Mouse (Mus musculus): ENCODE results near the gene Cacna1c. TPM values are rescaled to one million over a fixed set of nuclear protein-coding genes. Genes with fewer than 3 reads are reported as not detected.
"Not testable (repeated sequence)": the region's sequence is repeated elsewhere in the genome, so short reads cannot be mapped to it uniquely, and the experiment has no call there.

Gene Cacna1c
- polyA plus RNA-seq, 1 experiment from 2014 or later = 0.64 TPM

DNA sequence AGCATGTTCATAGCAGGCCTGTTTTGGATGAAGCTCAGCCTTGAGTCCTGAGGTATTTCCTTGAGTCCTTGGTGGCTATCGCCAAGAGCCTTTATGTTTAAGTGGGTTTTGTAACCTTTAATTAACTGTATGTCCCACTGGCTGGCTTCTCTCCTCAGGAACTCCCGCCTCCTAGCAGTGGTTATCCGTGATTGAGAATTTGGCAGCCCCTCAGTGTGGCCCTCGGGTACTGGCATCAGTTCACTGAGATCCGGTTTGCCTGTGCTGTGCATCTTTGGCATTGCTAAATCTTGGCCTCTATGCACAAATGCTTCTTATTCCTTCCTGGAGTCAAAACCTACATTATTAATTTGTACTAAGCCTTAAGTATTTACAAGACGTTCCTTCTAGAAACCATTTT lies 587.3 kb downstream of the Cacna1c start:
- no peak for ATAC-seq
- 71% methylated on average over 6 of the region's 6 CpGs for WGBS (ENCODE audit: insufficient replicate concordance)
- Histone ChIP-seq H3K4me3 (no peak overlapping the region), H3K27ac (no peak overlapping the region), H3K9ac (no peak overlapping the region), H3K4me1 (no peaks in the 10 kb centered on the region), H3K36me3 (no peaks in the 10 kb centered on the region), H3K27me3 (replicated peaks) (0 out of 2 replicates have a peak, but pooled peaks cover 6% of the 10 kb centered on the region), H3K4me2 (no peak overlapping the region), H3K9me3 (replicated peaks) (no peaks in the 10 kb centered on the region)

DNA sequence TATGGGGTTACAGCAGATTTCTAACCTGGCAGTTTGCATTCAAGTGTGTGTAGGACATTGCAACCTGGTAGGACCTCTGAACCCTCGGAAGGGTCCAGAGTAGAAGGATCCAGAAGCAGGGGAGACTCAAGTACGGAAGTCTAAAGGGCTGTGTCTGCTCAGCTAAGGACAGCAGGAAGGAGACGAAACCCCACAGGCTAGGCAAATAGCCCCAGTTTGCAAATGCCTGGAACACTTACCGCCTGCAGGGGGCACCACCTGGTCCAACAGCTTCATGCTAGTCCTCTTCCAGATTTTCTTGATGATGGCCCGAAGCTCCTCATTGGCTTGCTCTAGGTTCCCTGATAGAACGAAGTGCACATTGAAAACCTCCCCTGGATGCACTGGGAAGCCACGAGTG lies 590.2 kb downstream of the Cacna1c start:
- no peaks in the 10 kb centered on the region for H3K9me3 ChIP-seq (replicated peaks)
- no peak for ATAC-seq
- no peak overlapping the region for H3K4me2 ChIP-seq
- H3K4me1 ChIP-seq = no peaks in the 10 kb centered on the region
- H3K9ac ChIP-seq = no peak overlapping the region
- H3K36me3 ChIP-seq = no peaks in the 10 kb centered on the region
- no peak overlapping the region for H3K27ac ChIP-seq
- 0 out of 2 replicates have a peak, but pooled peaks cover 13% of the 10 kb centered on the region for H3K27me3 ChIP-seq (replicated peaks)
- no peak overlapping the region for H3K4me3 ChIP-seq
- 52% methylated on average over 7 of the region's 7 CpGs for WGBS (ENCODE audit: insufficient replicate concordance)

DNA sequence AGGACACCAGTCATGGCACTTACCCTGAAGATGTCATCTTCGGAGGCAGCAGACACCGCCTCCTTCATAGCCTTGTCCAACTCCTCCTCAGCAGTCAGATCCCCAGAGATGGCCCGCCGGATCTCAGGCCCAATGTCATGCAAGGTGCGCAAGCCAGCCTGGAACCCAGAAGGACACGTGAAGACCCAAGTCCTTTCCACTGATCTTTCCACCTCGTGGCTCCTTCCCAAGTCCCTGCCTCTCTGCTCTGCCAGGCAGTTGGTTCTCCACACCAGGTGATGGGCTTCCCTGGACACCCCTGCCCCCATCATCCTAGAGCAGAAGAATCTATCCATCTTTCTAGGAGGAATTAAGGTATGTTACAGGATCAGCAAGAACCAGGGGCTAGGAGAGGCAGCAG lies 592.4 kb downstream of the Cacna1c start:
- H3K36me3 ChIP-seq = no peaks in the 10 kb centered on the region
- no peak overlapping the region for H3K4me3 ChIP-seq
- H3K9ac ChIP-seq = no peak overlapping the region
- H3K4me2 ChIP-seq = no peak overlapping the region
- 0 out of 2 replicates have a peak, but pooled peaks cover 13% of the 10 kb centered on the region for H3K27me3 ChIP-seq (replicated peaks)
- H3K27ac ChIP-seq = no peak overlapping the region
- 74% methylated on average over 7 of the region's 7 CpGs for WGBS (ENCODE audit: insufficient replicate concordance)
- H3K4me1 ChIP-seq = no peaks in the 10 kb centered on the region
- no peaks in the 10 kb centered on the region for H3K9me3 ChIP-seq (replicated peaks)
- no peak for ATAC-seq

DNA sequence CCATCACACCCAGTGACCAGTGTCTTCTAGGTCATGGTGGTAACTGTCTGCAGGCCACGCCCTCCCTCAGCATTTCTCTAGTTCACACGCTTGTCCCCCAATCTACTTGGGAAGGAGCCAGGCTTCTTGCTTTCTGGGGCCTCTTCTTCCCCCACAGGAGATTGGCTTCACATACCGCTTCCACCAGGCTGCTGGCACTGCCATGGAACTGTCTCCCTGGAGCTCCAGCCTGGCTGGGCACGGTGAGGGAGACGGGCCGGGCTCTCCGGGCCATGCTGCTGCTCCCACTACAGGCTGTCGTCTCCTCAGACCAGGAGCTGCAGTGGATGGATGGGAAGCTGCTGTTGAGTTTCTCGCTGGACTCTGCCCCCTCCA lies 600.5 kb downstream of the Cacna1c start:
- Histone ChIP-seq H3K4me2 (no peak overlapping the region), H3K9ac (no peak overlapping the region), H3K4me3 (no peak overlapping the region), H3K36me3 (no peaks in the 10 kb centered on the region), H3K9me3 (replicated peaks) (no peaks in the 10 kb centered on the region), H3K27me3 (replicated peaks) (peaks cover 52% of the 10 kb centered on the region), H3K27ac (no peak overlapping the region), H3K4me1 (peaks cover 13% of the 10 kb centered on the region)
- 61% methylated on average over 9 of the region's 9 CpGs for WGBS (ENCODE audit: insufficient replicate concordance)
- ATAC-seq = no peak

DNA sequence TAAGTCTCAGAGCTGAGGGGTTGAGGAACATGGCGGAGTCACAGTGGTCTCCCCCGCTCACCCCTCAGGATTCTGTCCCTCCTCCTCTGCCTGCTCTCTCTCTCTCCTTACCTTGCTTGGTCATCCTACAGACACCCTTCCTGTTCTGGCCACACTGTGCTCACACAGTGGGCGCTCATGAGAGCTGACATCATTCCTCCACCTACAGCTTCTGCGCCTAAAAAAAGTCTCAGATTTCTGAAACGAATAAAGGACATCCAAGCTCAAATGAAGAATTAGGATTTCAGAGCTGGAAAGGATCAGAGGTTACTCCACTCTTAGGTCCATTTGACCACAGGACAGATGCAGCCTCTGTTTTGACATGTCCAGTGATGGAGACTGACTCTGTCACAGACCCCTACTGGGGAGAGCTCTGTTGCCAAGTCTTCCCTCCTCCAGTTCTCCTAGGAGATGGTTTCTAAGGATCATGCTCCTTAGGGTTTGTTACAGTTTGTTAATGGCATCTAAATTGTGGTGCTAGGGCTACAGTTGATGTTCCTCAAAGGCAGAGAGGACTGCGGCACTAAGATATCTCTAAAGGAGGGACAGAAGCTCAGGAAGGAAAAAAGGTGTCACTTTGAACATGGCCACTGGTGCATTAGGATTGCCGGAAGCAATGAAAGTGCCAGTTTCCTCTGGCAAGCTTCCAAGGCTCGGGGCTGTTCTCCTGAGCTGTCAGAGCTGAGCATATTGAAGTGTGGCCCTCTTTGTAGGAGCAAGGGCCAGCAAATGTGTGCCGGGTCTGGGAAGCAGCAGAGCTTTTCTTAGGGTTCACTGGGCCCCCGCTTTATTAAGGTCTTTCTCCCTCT lies 601.2 kb downstream of the Cacna1c start:
- Histone ChIP-seq H3K4me1 (peaks cover 13% of the 10 kb centered on the region), H3K9ac (no peak overlapping the region), H3K27ac (no peak overlapping the region), H3K4me2 (no peak overlapping the region), H3K27me3 (replicated peaks) (peaks cover 55% of the 10 kb centered on the region), H3K9me3 (replicated peaks) (no peaks in the 10 kb centered on the region), H3K36me3 (no peaks in the 10 kb centered on the region), H3K4me3 (no peak overlapping the region)
- WGBS (ENCODE audit: insufficient replicate concordance) = 65% methylated on average over 10 of the region's 10 CpGs
- ATAC-seq = no peak

DNA sequence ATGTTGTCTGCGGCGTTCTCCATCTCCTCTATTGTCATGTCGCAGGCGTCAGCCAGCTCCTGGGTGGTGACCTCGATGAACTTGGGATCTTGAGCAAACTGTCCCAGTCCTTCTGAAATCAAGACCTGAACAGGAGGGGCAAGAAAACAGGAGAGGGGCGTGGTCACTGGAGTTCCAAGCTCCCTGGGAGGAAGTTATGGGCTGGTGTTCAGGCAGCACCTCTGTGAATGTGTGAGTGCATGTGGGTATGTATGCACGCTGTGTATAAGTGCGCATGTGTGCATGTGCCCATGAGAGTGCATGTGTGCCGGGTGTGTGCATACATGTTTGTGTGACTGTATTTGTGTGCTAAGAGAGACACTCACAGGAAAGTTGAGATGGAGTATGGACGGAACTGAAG lies 602.1 kb downstream of the Cacna1c start:
- Histone ChIP-seq H3K27ac (no peak overlapping the region), H3K27me3 (replicated peaks) (peaks cover 61% of the 10 kb centered on the region), H3K4me3 (peak overlapping the region; percentile 47), H3K4me1 (peaks cover 13% of the 10 kb centered on the region), H3K36me3 (no peaks in the 10 kb centered on the region), H3K4me2 (peak overlapping the region; percentile 74), H3K9me3 (replicated peaks) (no peaks in the 10 kb centered on the region), H3K9ac (no peak overlapping the region)
- ATAC-seq = 0 out of 2 replicates have a peak, but pooled peaks have one; percentile 24
- 34% methylated on average over 10 of the region's 10 CpGs for WGBS (ENCODE audit: insufficient replicate concordance)

DNA sequence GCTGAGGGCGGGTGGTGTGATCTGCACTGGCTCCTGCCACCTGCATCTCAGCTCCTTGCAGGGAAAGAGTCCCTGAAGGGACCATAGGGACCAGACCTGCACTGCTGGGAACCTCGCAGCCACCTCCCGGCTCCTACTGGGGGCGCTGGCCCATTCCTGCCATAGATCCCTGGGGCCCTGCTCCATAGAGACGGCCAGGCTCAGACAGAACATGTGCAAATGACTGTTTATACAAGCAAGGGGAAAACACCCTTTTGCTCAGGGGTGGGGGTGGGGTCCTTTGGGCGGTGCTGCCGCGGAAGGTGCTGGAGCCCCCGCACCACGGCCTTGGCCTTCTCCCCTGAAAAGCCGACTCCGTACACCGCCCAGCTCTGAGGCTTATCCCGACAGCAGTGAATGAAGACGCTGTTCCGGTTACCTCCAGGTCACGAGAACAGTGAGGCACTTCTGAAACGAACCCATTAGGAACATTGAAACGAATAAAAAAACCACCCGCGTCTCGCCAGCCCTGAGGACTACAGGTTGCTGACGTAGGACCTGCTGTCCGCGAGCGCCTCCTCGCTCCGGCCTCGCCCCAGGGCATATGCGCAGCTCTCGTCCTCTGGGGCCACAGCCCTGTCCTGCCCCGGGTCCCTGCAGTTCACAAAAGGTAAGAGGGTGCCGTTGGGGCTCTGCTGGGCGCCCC lies 602.7 kb downstream of the Cacna1c start:
- Histone ChIP-seq H3K4me3 (peak overlapping the region; percentile 47), H3K4me1 (peaks cover 13% of the 10 kb centered on the region), H3K27me3 (replicated peaks) (peaks cover 65% of the 10 kb centered on the region), H3K4me2 (peak overlapping the region; percentile 74), H3K9ac (peak overlapping the region; percentile 36; the same call in 1 of the 2 replicates), H3K27ac (no peak overlapping the region), H3K36me3 (no peaks in the 10 kb centered on the region), H3K9me3 (replicated peaks) (no peaks in the 10 kb centered on the region)
- whole genome bisulfite sequencing (ENCODE audit: insufficient replicate concordance) = 3% methylated on average over 34 of the region's 34 CpGs
- peak; percentile 54; the same call in 1 of the 2 replicates for ATAC-seq

DNA sequence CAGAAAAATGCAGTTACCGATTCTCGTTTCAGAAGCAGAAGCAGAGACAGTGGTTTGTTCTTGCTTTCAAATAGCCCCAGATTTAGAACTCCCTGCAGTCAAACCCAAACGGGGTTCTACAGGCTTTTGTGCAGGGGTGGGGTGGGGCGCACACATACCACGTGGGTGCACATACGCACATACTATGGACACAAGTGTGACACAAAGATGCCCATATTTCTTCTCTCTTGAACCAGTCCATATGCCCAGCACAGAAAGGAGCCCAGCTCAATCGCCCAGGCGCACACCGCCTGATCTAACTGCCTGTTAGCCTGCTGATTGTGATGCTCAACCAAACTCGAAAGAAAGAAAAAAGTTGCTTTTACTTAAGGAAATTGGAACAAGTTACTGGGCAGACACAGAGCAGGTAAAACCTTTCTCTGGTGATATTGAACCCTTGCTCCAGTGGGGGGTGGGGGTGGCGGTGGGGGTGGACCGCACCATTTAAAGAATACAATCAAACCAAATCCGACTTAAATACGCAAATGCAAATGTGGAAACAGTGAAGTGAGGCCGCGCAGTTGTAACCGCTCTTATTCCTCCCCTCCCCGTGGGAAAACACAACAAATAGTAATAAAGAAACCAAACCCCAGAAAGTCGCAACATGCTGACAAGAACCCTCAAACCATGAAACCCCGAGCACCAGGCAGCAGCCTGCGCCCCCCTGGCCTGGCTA lies 603.4 kb downstream of the Cacna1c start:
- Histone ChIP-seq H3K4me2 (peak overlapping the region; percentile 74), H3K27me3 (replicated peaks) (peaks cover 65% of the 10 kb centered on the region), H3K27ac (no peak overlapping the region), H3K4me3 (peak overlapping the region; percentile 47), H3K9ac (0 out of 2 replicates have a peak overlapping the region, but pooled peaks have one; percentile 36), H3K4me1 (peaks cover 13% of the 10 kb centered on the region), H3K9me3 (replicated peaks) (no peaks in the 10 kb centered on the region), H3K36me3 (no peaks in the 10 kb centered on the region)
- ATAC-seq = no peak
- 32% methylated on average over 21 of the region's 21 CpGs for WGBS (ENCODE audit: insufficient replicate concordance)

DNA sequence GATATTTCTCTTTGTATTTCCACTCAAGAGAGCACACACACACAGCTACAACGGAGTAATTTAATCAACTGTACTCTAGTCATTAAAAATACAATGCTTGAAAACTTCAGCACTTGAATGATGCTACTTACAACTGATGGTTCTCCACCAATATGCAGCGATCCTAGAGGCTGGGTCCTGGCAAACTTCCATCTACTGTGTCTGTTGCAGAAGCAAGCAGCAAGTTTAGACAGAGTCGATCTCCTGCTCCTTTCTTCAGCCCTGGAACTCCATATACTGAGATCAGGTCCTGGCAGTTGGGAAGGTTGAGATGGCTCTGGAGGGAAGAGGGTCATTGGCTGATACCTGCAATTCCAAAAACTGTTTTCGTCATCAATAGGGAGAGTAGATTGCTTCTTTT lies 617.5 kb downstream of the Cacna1c start:
- WGBS (ENCODE audit: insufficient replicate concordance) = 63% methylated on average over 4 of the region's 4 CpGs
- not testable (repeated sequence) for H3K9ac ChIP-seq; H3K36me3 ChIP-seq; H3K4me1 ChIP-seq; H3K27ac ChIP-seq; H3K4me3 ChIP-seq; H3K4me2 ChIP-seq; H3K27me3 ChIP-seq (replicated peaks); H3K9me3 ChIP-seq (replicated peaks); ATAC-seq

DNA sequence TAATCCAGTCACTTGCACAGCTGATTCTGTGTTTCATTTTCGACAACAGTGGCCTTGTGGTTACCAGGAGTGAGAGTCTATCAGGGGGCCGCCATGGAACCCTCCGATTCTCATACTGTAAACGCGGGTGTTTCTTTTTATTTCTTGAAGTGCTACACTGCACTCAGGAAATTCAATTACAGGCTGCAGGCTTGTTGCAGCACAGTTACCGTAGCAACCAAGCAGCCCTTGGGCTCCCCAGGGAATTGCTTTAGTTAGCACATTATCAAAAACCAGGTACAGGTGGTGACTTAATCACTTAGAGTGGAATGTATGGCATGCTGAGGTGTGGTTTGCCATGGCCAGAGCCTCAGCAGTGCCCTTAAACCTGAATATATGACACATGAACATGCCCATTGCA lies 621.9 kb downstream of the Cacna1c start:
- Histone ChIP-seq H3K9ac (no peak overlapping the region), H3K36me3 (no peaks in the 10 kb centered on the region), H3K4me3 (no peak overlapping the region), H3K9me3 (replicated peaks) (no peaks in the 10 kb centered on the region), H3K4me2 (no peak overlapping the region), H3K27ac (no peak overlapping the region), H3K4me1 (no peaks in the 10 kb centered on the region), H3K27me3 (replicated peaks) (no peaks in the 10 kb centered on the region)
- no peak for ATAC-seq
- WGBS (ENCODE audit: insufficient replicate concordance) = 80% methylated on average over 6 of the region's 6 CpGs

DNA sequence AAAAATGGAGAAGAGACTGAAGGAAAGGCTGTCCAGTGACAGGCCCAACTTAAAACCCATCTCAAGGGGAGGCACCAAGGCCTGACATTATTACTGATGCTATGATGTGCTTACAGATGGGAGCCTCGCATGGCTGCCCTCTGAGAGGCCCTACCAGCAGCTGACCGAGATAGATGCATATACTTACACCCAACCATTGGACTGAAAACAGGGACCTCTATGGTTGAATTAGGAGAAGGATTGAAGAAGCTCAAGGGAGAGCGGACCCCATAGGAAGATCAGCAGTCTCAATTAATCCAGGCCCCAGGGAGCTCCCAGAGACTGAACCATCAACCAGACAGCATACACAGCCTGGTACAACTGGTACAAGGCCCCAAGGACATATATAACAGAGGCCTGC lies 628.4 kb downstream of the Cacna1c start:
- no peaks in the 10 kb centered on the region for H3K27me3 ChIP-seq (replicated peaks)
- no peaks in the 10 kb centered on the region for H3K9me3 ChIP-seq (replicated peaks)
- H3K4me1 ChIP-seq = peaks cover 11% of the 10 kb centered on the region
- H3K27ac ChIP-seq = no peak overlapping the region
- H3K36me3 ChIP-seq = no peaks in the 10 kb centered on the region
- ATAC-seq = no peak
- no peak overlapping the region for H3K4me2 ChIP-seq
- no peak overlapping the region for H3K9ac ChIP-seq
- WGBS (ENCODE audit: insufficient replicate concordance) = 75% methylated on average over 3 of the region's 3 CpGs
- H3K4me3 ChIP-seq = no peak overlapping the region

Measured in liver, embryonic 12.5 days (tissue).